Mouse (Mus musculus): ENCODE measurements at regions not wholly inside any gene's neighbourhood (a gene's known extent, or its start where the extent isn't known, plus 50 kb on each side); places are given as distances from the start of the nearest gene placed in this dataset.

- ChIA-PET CTCF (no interaction called here), POLR2A (no interaction called here)
Measured at GRCm38 (mm10) chr17:54483901-54484300, 185.1 kb upstream of the Slc5a7 start.

GRCm38 (mm10) chr17:54439910-54440309 lies 141.1 kb upstream of the Slc5a7 start:
- POLR2A ChIA-PET: no interaction called here
- CTCF ChIA-PET: no interaction called here

GRCm38 (mm10) chr17:54438435-54438834 lies 139.6 kb upstream of the Slc5a7 start:
- POLR2A ChIA-PET: no interaction called here
- CTCF ChIA-PET: no interaction called here

- ChIA-PET POLR2A (no interaction called here), CTCF (no interaction called here)
Measured at GRCm38 (mm10) chr17:54429922-54430321, 131.1 kb upstream of the Slc5a7 start.

GRCm38 (mm10) chr17:54414260-54414659 lies 115.4 kb upstream of the Slc5a7 start:
- CTCF ChIA-PET: no interaction called here
- POLR2A ChIA-PET: no interaction called here

GRCm38 (mm10) chr17:54396476-54396875 lies 97.6 kb upstream of the Slc5a7 start:
- POLR2A ChIA-PET: no interaction called here
- CTCF ChIA-PET: no interaction called here

- ChIA-PET POLR2A (no interaction called here), CTCF (no interaction called here)
Measured at GRCm38 (mm10) chr17:54377500-54377899, 78.7 kb upstream of the Slc5a7 start.

- ChIA-PET CTCF (no interaction called here), POLR2A (no interaction called here)
Measured at GRCm38 (mm10) chr17:54368611-54369010, 69.8 kb upstream of the Slc5a7 start.

GRCm38 (mm10) chr17:54367948-54368347 lies 69.1 kb upstream of the Slc5a7 start:
- ChIA-PET CTCF (no interaction called here), POLR2A (no interaction called here)

GRCm38 (mm10) chr17:54362991-54363390 lies 64.2 kb upstream of the Slc5a7 start:
- POLR2A ChIA-PET: no interaction called here
- CTCF ChIA-PET: no interaction called here

GRCm38 (mm10) chr17:54353063-54353462 lies 54.2 kb upstream of the Slc5a7 start:
- ChIA-PET POLR2A (no interaction called here), CTCF (no interaction called here)

GRCm38 (mm10) chr17:54350881-54351280 lies 52.0 kb upstream of the Slc5a7 start:
- ChIA-PET POLR2A (no interaction called here), CTCF (interaction anchor here in 2 of 4 experiments (0.6 to 0.7 kb wide), 2 partner anchors 11 to 31 kb away, joined by 3 to 4 read pairs; no protein-coding TSS in a partner anchor)

Data from embryonic stem cell, embryonic (primary cell).